Mouse (Mus musculus) kidney, adult 2 months (tissue): Measurements from ENCODE around the gene Ly86. TPM values are rescaled to one million over a fixed set of nuclear protein-coding genes. Genes with fewer than 3 reads are reported as not detected.

Experiments used
- DNase-seq: peaks from one replicate; pipeline ENCODE4 v3.0.0; 2021
- H3K27ac ChIP-seq: fragments of 200-500 bp; 2 replicates; pipeline ENCODE4 v1.5.1; 2012; ENCODE audit warnings: low read depth, low read length, control low read depth, inconsistent platforms; ENCODE audit not compliant: insufficient read depth
- H3K27me3 ChIP-seq: fragments of 200-500 bp; replicated peaks from 2 replicates; pipeline ENCODE4 v1.6.1; 2012; ENCODE audit warnings: mild to moderate bottlenecking, moderate library complexity, low read length, inconsistent platforms; ENCODE audit not compliant: control insufficient read depth, insufficient read depth
- H3K36me3 ChIP-seq: fragments of 200-500 bp; 2 replicates; pipeline ENCODE4 v1.6.1; 2012; ENCODE audit warnings: mild to moderate bottlenecking, moderate library complexity, low read length, inconsistent platforms; ENCODE audit not compliant: control insufficient read depth, insufficient read depth
- H3K4me1 ChIP-seq: fragments of 200-500 bp; 2 replicates; pipeline ENCODE4 v1.6.1; 2011; ENCODE audit warnings: low read length; ENCODE audit not compliant: control insufficient read depth, insufficient read depth
- H3K4me3 ChIP-seq: fragments of 200-500 bp; 2 replicates; pipeline ENCODE4 v1.5.1; 2011; ENCODE audit warnings: mild to moderate bottlenecking, low read depth, low read length, control low read depth; ENCODE audit not compliant: insufficient read depth
- CTCF ChIP-seq: fragments of 200-500 bp; conservative IDR thresholded peaks from 2 replicates; pipeline ENCODE4 v1.5.1; 2011; ENCODE audit warnings: low read depth, mild to moderate bottlenecking, control low read depth, low read length, moderate library complexity, mixed read lengths; ENCODE audit not compliant: insufficient read depth, insufficient read length
- POLR2A ChIP-seq: fragments of 200-500 bp; IDR thresholded peaks from one replicate; pipeline ENCODE4 v1.6.1; 2011; ENCODE audit warnings: low read depth, low read length, control low read depth
- WGBS: fragments of 180-500 bp; shearing (Covaris S2); methylation state at CpG from one replicate; pipeline ENCODE4 v1.1.7; 2018; 5-methylcytosine and 5-hydroxymethylcytosine counted together
- polyA plus RNA-seq: library from polyadenylated mRNA; depleted of rRNA; stranded (reverse); fragments of >200 nt; gene quantifications from 2 replicates; pipeline ENCODE4 v1.2.3, GENCODE M21; 2012

Gene Ly86
- polyA plus RNA-seq, 1 experiment, result 8.4 TPM

- peak; percentile 90 for DNase-seq
- Histone ChIP-seq H3K4me3 (no peak overlapping the region), H3K27me3 (no peaks in the 10 kb centered on the region), H3K36me3 (no peaks in the 10 kb centered on the region), H3K4me1 (no peaks in the 10 kb centered on the region), H3K27ac (no peak overlapping the region)
- TF ChIP-seq POLR2A (no peak), CTCF (peak; percentile 65)
- WGBS, result 15% methylated on average over 8 of the region's 8 CpGs
Measured at GRCm38 (mm10) chr13:37467795-37468194, 122.8 kb downstream of the Ly86 start.
